Mouse (Mus musculus) CD4-positive, CD25-positive, alpha-beta regulatory T cell (primary cell): ENCODE data around the gene Cmya5. TPM values are rescaled to one million over a fixed set of nuclear protein-coding genes. Genes with fewer than 3 reads are reported as not detected.

Source experiments
- polyA plus RNA-seq: library from polyadenylated mRNA; unstranded; fragments of 100-300 nt; shearing (Covaris generic); gene quantifications from one replicate; pipeline ENCODE4 v1.2.1, GENCODE M21; 2017

Gene Cmya5
- 0.83 TPM for polyA plus RNA-seq

DNA sequence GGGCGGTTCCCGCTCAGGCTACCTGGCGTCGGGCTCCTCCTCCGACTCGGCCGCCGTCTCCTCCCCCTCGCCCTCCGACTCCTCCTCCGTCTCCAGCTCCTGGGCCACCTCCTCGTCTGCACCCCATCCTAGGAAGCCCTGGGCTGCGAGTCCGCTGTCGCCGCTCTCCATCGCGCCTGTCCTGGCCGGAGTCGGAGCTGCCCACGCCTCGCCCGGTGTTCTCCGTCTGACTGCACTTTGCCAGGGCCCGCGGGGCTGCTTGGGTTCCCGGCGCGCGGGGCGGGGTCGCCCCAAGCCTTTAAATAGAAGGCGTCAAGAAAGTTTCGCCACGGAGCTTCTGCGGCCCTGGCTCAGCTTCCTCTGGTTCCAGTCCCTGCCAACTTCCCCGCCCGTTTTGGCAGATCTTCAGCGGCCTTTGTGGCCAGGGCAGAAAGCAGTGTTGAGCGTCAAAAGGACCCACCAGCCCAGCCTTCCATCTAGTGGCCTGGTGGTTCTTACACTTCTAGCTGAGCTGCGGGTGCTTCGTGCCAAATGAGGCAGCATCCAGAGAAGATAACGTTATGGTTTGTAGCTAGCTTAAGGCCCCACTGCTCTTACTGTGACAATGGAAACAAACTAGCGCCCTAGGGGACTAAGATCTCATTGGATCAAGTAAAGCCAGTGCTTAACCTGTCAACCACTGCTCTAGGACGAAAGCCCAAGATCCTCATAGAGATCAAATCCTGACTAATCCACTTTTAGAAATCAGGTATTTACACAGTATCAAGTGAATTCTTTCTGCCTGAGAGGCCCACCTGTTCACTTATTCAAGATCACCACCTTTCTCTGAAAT, at the start of gene Cmya5:
TSS of gene Cmya5 (minus strand) at position 389 of the 832 bp plus-strand sequence.

DNA sequence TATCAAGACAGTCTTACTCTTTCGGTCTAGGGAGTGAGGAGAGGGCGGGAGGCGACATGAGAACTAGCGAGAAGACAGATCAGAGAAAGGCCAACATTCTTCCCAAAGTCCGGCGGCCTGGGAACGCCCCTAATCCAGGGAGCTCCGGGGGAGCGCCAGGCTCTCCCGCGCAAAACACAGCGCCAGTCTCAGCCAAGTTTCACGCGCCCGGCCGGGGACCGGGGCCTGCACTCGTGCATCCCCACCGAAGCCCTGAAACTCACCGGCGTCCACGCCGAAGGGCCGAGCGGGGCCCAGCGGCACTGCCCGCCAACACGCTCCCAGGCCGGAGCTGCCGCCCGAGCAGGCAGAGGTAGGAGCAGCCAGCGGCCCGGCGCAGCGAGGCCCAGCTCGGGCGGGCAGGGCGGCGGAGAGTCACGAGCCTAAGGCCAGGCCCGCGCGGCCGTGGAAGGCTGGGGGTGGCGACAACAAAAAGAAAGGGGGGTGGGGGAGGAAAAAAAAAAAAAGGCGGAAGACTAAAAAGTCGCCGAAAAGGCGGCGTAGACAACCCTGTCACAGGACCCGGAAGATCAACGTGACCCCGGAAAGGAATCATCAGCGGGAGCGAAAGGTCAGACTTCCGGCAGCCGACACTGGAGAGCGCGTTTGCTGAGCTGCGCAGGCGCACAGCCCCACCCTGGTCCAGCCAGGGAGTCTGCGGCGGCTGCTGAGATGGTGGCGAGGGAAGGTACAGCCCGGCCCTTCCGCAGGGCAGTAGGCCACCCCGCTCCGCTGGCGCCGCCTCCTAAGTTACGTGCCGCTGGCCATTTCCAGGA, 47.5 kb upstream of the Cmya5 start, which contains the start of gene Tent2:
TSS of gene Tent2 (minus strand) at position 555 of the 815 bp plus-strand sequence.

Other genes with a start within 250 kb of the Cmya5 start
- 67.6 TPM for gene Tent2, start 47.7 kb upstream of the Cmya5 start, polyA plus RNA-seq
- 9.6 TPM for gene Homer1, start 154.9 kb upstream of the Cmya5 start, polyA plus RNA-seq